8 mouse cellular contexts compared by ENCODE assay signal in the genomic region with DNA sequence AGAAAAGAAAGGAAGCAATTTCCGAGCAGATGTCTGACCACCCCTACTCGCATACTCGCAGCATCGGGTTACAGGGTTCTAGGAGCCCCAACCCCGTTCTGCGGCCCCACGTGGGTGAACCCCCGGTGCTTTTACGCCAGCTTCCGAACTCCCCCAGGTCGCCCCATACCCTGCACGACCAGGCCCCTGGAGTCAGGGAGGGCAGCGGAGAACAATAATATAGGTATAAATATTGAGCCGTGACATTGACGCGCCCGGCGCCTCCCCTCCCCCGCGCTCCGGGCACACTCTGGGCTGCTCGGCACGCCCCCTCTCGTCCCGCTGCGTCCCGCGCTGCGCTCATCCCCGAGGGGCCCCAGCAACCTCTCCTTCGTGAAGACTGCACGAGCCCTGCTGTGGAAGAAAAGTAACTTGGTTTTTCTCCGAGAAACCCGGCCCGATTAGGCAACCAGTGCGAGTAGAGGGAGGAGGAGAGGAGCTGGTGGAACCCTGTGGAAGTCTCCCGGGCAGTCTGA. TPM values are rescaled to one million over a fixed set of nuclear protein-coding genes. Genes with fewer than 3 reads are reported as not detected.
DNase-seq lines count a peak whose midpoint lies in the region; ATAC-seq and TF ChIP-seq lines count a peak whose summit lies in the region.

No protein-coding gene starts in this region.

- peak overlapping the region; percentile 85 for H3K4me3 ChIP-seq in cortical plate, adult 2 months (ENCODE audit: insufficient read depth, low read length)
- peak overlapping the region; percentile 80 for H3K4me3 ChIP-seq in limb, embryonic 10.5 days
- H3K4me3 ChIP-seq in midbrain, embryonic 10.5 days, result peak overlapping the region; percentile 79
- H3K4me3 ChIP-seq in small intestine, adult 2 months (ENCODE audit: low read depth, low read length), result peak overlapping the region; percentile 71

- no peak for DNase-seq in cerebellum, adult 11-12 months
- DNase-seq in gastrocnemius, postnatal 25 days, result peak; percentile 38
- peak; percentile 78 for DNase-seq in limb, embryonic 10.5 days (ENCODE audit: low spot score)
- peak; percentile 75 for DNase-seq in midbrain, embryonic 10.5 days (ENCODE audit: low spot score)

- H3K27ac ChIP-seq in cortical plate, adult 2 months (ENCODE audit: insufficient read depth, low read length), result peak overlapping the region; percentile 79; the same call in 1 of the 2 replicates
- H3K27ac ChIP-seq in limb, embryonic 10.5 days, result peak overlapping the region; percentile 93
- H3K27ac ChIP-seq in midbrain, embryonic 10.5 days (replicated peaks), result peak overlapping the region; percentile 88
- peak overlapping the region; percentile 81 for H3K27ac ChIP-seq in small intestine, adult 2 months (ENCODE audit: insufficient read depth, low read depth, low read length)

- TF ChIP-seq CTCF in cortical plate, adult 2 months (IDR thresholded peaks at IDR 0.05; ENCODE audit: extremely low read depth, insufficient read depth, low read length), result no peak
- TF ChIP-seq CTCF in small intestine, adult 2 months (IDR thresholded peaks at IDR 0.05; ENCODE audit: extremely low read depth, insufficient read length, insufficient replicate concordance, low read depth, low read length), result no peak

- no peak for TF ChIP-seq POLR2A in cortical plate, adult 2 months (IDR thresholded peaks at IDR 0.05; ENCODE audit: extremely low read depth, insufficient read depth, low read length)
- TF ChIP-seq POLR2A in small intestine, adult 2 months (IDR thresholded peaks at IDR 0.05; ENCODE audit: low read depth, low read length), result no peak; the same call in 1 of the 2 replicates

- no peaks in the 10 kb centered on the region for H3K27me3 ChIP-seq in limb, embryonic 10.5 days (ENCODE audit: low read depth, poor library complexity, severe bottlenecking)
- peaks cover 31% of the 10 kb centered on the region for H3K27me3 ChIP-seq in midbrain, embryonic 10.5 days (ENCODE audit: low read depth, poor library complexity, severe bottlenecking)
- H3K27me3 ChIP-seq in small intestine, adult 2 months (ENCODE audit: control insufficient read depth, insufficient read depth, low read length), result no peaks in the 10 kb centered on the region

- H3K4me1 ChIP-seq in cortical plate, adult 2 months (ENCODE audit: control insufficient read depth, insufficient read depth, low read length), result no peaks in the 10 kb centered on the region
- H3K4me1 ChIP-seq in limb, embryonic 10.5 days, result peaks cover 15% of the 10 kb centered on the region; the same call in 1 of the 2 replicates
- peaks cover 33% of the 10 kb centered on the region for H3K4me1 ChIP-seq in midbrain, embryonic 10.5 days
- H3K4me1 ChIP-seq in small intestine, adult 2 months (ENCODE audit: control insufficient read depth, insufficient read depth, insufficient read length, low read length), result peaks cover 2% of the 10 kb centered on the region

- peak; percentile 14; the same call in 1 of the 2 replicates for ATAC-seq in cerebellum, adult (ENCODE audit: insufficient number of reproducible peaks, low FRiP score, low TSS enrichment)
- ATAC-seq in inflammation-experienced regulatory T-cells, adult 6 months, result peak; percentile 18

- peaks cover 9% of the 10 kb centered on the region for H3K36me3 ChIP-seq in limb, embryonic 10.5 days
- peaks cover 4% of the 10 kb centered on the region; the same call in 1 of the 2 replicates for H3K36me3 ChIP-seq in midbrain, embryonic 10.5 days
- H3K36me3 ChIP-seq in small intestine, adult 2 months (ENCODE audit: control insufficient read depth, insufficient read depth, low read length), result no peaks in the 10 kb centered on the region; the same call in 1 of the 2 replicates

- WGBS in limb, embryonic 10.5 days, result under 1% methylated on average over 36 of the region's 37 CpGs
- under 1% methylated on average over 37 of the region's 37 CpGs for WGBS in midbrain, embryonic 10.5 days
- under 1% methylated on average over 37 of the region's 37 CpGs for WGBS in small intestine, adult 2 months

- no peaks in the 10 kb centered on the region; the same call in 1 of the 2 replicates for H3K9me3 ChIP-seq in limb, embryonic 10.5 days (replicated peaks)
- H3K9me3 ChIP-seq in midbrain, embryonic 10.5 days (replicated peaks), result 0 out of 2 replicates have a peak, but pooled peaks cover 3% of the 10 kb centered on the region

RNA-seq across cellular contexts. Expression of a gene that starts 2.3 kb away (rescaled TPM):
- 1.9 and 2.0 TPM in 2 replicates for polyA plus RNA-seq in cortical plate, adult 2 months (2012; rRNA removed)
- 1 to 10 TPM; 2.8 to 3.5 TPM for total RNA-seq in gastrocnemius, postnatal 25 days (2021)
- polyA plus RNA-seq in inflammation-experienced regulatory T-cells, adult 6 months (2017; shearing (Covaris generic)), result 10 to 100 TPM; 21.7 to 46.6 (median 26.3) TPM
- 34.0 and 38.6 TPM in 2 replicates for polyA plus RNA-seq in limb, embryonic 10.5 days (2016; fragmentation: Nextera tagmentation; extraction: Ambion mirVana)
- polyA plus RNA-seq in midbrain, embryonic 10.5 days (2016; fragmentation: Nextera tagmentation; extraction: Ambion mirVana), result 16.5 and 21.6 TPM in 2 replicates
- polyA plus RNA-seq in small intestine, adult 2 months (2012; rRNA removed), result 3.6 and 7.7 TPM in 2 replicates
